Mouse (Mus musculus) liver, adult 2 months (tissue): ENCODE measurements around the gene Unc93a2.
"Not testable (repeated sequence)": the region's sequence is repeated elsewhere in the genome, so short reads cannot be mapped to it uniquely, and the experiment has no call there.

ENCODE experiments used
- CTCF ChIP-seq: fragments of 200-500 bp; IDR thresholded peaks from 2 replicates; pipeline ENCODE4 v1.5.1; 2011; ENCODE audit warnings: low read depth, low read length, control low read depth
- POLR2A ChIP-seq: fragments of 200-500 bp; IDR thresholded peaks from 2 replicates; pipeline ENCODE4 v1.6.1; 2011; ENCODE audit warnings: low read length, control low read depth; ENCODE audit not compliant: insufficient read depth; ENCODE audit errors: extremely low read depth

DNA sequence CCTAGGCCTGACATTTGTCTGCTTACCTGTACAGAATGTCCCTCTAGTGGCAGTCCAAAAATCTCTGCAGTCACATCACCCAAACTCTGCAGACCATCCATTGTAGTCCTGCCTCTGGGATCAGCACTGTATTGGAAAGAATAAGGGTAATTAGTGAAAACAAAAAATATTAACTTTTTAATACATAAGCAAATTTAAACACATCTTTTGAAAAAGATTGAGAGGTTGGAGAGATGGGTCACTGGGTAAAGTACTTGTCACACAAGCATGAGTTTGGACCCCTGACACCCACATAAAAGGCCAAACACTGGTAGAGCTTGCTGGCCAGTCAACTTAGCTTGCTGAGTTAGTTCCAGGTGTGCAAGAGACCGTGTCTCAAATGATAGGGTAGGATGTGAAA, 32.7 kb downstream of the Unc93a2 start, which contains the start of gene Ttll2:
- TF ChIP-seq CTCF, POLR2A: not testable (repeated sequence)
